Mouse (Mus musculus) midbrain, embryonic 16.5 days (tissue): Measurements from ENCODE around the gene Dusp5. TPM values are rescaled to one million over a fixed set of nuclear protein-coding genes. Genes with fewer than 3 reads are reported as not detected.

Experiments
- ATAC-seq: fragments of 200-750 bp; cut with Nextera tagmentation; 2 replicates; pipeline ENCODE4 v1.8.0; 2017; ENCODE audit warnings: moderate TSS enrichment
- H3K27ac ChIP-seq: fragments of 300-500 bp; sonication (generic); 2 replicates; pipeline ENCODE4 v1.5.1; 2014; ENCODE audit warnings: mild to moderate bottlenecking, low read length, mixed read lengths
- H3K27me3 ChIP-seq: fragments of 300-500 bp; sonication (generic); 2 replicates; pipeline ENCODE4 v1.6.1; 2014; ENCODE audit warnings: low read depth, low read length, mixed read lengths; ENCODE audit not compliant: control insufficient read depth, insufficient read depth
- H3K36me3 ChIP-seq: fragments of 300-500 bp; sonication (generic); 2 replicates; pipeline ENCODE4 v1.6.1; 2014; ENCODE audit warnings: mild to moderate bottlenecking, low read length, moderate library complexity, mixed read lengths; ENCODE audit not compliant: control insufficient read depth, insufficient read depth
- H3K4me1 ChIP-seq: fragments of 300-500 bp; sonication (generic); 2 replicates; pipeline ENCODE4 v1.6.1; 2014; ENCODE audit warnings: mild to moderate bottlenecking, low read length, mixed read lengths; ENCODE audit not compliant: control insufficient read depth, insufficient read depth
- H3K4me2 ChIP-seq: fragments of 300-500 bp; sonication (generic); 2 replicates; pipeline ENCODE4 v1.6.1; 2014; ENCODE audit warnings: mild to moderate bottlenecking, low read length, mixed read lengths
- H3K4me3 ChIP-seq: fragments of 300-500 bp; sonication (generic); 2 replicates; pipeline ENCODE4 v1.5.1; 2014; ENCODE audit warnings: low read depth, mild to moderate bottlenecking, low read length, moderate library complexity, mixed read lengths
- H3K9ac ChIP-seq: fragments of 300-500 bp; sonication (generic); 2 replicates; pipeline ENCODE4 v1.6.1; 2014; ENCODE audit warnings: low read depth, low read length, mixed read lengths
- H3K9me3 ChIP-seq: fragments of 300-500 bp; sonication (generic); replicated peaks from 2 replicates; pipeline ENCODE4 v1.6.1; 2014; ENCODE audit warnings: mild to moderate bottlenecking, low read length, mixed read lengths; ENCODE audit not compliant: control insufficient read depth, poor library complexity, severe bottlenecking
- WGBS: fragments of 180-500 bp; shearing (Covaris S2); extraction: QIAGEN DNeasy Blood & Tissue Kit; methylation state at CpG from one replicate; pipeline ENCODE4 v1.1.7; 2014; 5-methylcytosine and 5-hydroxymethylcytosine counted together
- polyA plus RNA-seq: library from polyadenylated mRNA; unstranded; fragments of >200 nt; fragmentation: Nextera tagmentation; extraction: Ambion mirVana; gene quantifications from 2 replicates; pipeline ENCODE4 v1.2.1, GENCODE M21; 2015

The Dusp5 gene
- polyA plus RNA-seq, 1 experiment from 2014 or later = 2.2 TPM

DNA sequence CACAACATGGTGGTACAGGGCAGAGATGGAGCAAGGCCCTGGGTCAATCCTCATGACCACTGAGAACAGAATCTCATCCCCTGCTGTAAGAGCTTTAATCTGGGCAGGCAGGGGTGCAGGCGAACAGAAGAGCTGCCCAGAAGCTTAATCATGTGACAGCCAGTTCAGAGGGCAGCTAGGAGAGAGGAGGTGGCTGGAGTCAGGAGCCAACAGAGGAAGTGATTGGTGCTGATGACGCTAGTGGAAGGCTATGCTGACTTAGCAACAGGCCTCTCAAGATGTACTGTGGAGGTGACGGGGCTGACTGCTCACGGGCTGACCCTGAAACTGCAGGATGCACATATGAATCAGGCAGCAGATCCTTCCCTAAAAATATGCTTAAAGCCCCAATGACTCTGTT, 35.3 kb downstream of the Dusp5 start:
- H3K4me2 ChIP-seq = no peak overlapping the region
- no peak overlapping the region for H3K9ac ChIP-seq
- no peak overlapping the region for H3K27ac ChIP-seq
- H3K27me3 ChIP-seq = no peaks in the 10 kb centered on the region
- no peak overlapping the region for H3K4me3 ChIP-seq
- no peaks in the 10 kb centered on the region for H3K9me3 ChIP-seq
- peaks cover 2% of the 10 kb centered on the region; the same call in 1 of the 2 replicates for H3K4me1 ChIP-seq
- no peaks in the 10 kb centered on the region for H3K36me3 ChIP-seq
- no peak for ATAC-seq
- 43% methylated on average over 4 of the region's 4 CpGs for WGBS

DNA sequence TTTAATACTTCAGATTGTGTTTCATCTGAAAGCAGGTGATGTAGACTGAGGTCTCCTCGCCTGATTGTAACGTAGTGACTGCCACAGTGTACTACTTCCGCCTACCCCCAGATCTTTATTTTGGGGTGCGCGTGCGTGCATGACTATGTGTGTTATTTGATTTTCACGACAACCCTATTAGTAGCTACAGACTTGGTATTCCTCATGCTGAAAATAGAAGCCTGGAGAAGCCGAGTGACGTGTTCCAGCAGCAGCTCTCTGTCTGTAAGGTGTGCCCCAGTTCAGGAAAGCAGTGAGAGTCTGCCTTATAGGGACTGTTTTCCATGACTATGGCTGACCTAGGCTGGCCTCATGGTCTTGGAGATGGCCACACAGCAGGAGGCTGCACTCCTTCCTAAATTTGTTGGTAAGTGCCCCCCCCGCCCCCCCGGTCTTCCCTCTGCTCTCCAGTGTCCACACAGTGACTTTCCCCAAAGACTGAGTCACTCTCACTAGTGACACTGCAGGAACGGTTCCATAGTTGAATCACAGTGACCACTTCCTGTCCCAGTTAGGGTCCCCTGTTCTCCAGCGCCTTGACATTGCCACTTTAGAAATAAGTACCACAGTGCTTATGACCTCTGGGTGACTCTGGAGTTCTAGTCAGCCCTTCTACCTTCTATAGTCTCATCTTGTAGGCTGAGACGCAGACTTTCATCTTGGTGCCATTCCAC, 36.8 kb downstream of the Dusp5 start:
- Histone ChIP-seq H3K27me3 (no peaks in the 10 kb centered on the region), H3K4me3 (no peak overlapping the region), H3K36me3 (no peaks in the 10 kb centered on the region), H3K9me3 (no peaks in the 10 kb centered on the region), H3K27ac (no peak overlapping the region), H3K9ac (no peak overlapping the region), H3K4me1 (peaks cover 2% of the 10 kb centered on the region; the same call in 1 of the 2 replicates), H3K4me2 (no peak overlapping the region)
- ATAC-seq = no peak
- WGBS = 96% methylated on average over 14 of the region's 14 CpGs

DNA sequence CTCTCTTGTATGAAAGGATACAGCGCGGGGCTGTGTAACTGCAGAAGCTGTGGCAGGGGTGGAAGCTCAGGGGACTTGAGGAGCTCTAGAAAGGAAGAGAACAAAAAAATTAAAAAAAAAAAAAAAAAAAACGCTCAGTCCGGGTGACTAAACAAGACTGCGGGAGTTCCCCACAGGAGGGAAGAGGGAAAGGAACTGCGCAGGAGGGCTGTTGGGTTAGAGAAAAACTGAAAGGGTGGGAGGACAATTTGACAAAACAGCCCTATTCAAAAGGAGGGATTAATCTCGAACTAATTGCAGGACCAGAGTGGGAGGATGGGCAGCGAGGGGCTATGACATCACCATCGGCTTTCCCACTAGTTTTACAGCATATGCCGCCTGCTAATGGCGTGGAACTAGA, 39.0 kb downstream of the Dusp5 start:
- Histone ChIP-seq H3K27ac (no peak overlapping the region), H3K27me3 (no peaks in the 10 kb centered on the region), H3K36me3 (no peaks in the 10 kb centered on the region), H3K4me2 (peak overlapping the region; percentile 29), H3K9me3 (no peaks in the 10 kb centered on the region), H3K4me1 (peaks cover 2% of the 10 kb centered on the region; the same call in 1 of the 2 replicates), H3K4me3 (no peak overlapping the region), H3K9ac (no peak overlapping the region)
- ATAC-seq = no peak
- 11% methylated on average over 11 of the region's 11 CpGs for WGBS

DNA sequence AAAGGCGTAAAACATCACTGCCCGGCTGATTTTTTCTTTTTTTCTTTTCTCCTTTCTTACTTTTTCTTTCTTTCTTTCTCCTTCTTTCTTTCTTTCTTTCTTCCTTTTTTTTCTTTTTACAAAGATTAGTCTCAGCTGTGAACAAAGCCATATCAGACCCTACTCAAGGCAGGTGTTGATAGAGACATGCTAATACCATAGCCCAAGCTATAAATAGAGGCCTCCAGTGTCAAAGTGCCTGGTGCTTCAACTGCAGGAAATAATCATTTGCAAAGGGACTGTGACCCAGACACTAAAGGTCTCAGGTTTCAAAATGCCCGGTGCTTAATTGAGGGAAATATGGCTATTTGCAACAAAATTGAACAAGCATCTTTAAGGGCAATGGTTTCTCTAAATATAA, 39.6 kb downstream of the Dusp5 start:
- Histone ChIP-seq H3K9me3 (no peaks in the 10 kb centered on the region), H3K4me1 (peaks cover 2% of the 10 kb centered on the region; the same call in 1 of the 2 replicates), H3K9ac (no peak overlapping the region), H3K4me3 (no peak overlapping the region), H3K27me3 (no peaks in the 10 kb centered on the region), H3K27ac (no peak overlapping the region), H3K4me2 (no peak overlapping the region), H3K36me3 (no peaks in the 10 kb centered on the region)
- no peak for ATAC-seq
- 85% methylated on average over 3 of the region's 3 CpGs for WGBS

DNA sequence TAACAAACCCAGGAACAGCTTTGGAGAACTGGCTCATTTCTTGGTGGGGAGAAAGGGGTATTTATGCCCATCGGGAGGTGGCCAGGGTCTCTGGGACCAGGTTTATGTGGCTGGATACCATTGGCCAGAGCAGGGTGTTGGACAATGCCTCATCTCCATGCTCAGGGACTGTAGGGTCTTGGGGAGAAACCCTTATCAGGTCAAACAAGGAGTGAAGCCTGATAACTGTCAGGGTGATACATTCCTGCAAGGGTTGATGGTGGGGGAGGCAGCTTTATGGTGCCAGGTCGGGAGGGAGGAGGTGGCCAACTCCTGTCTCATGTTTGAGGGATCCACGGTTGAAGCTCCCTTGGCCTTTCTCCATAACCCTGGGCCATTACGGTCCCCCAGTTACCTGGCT, 42.1 kb downstream of the Dusp5 start:
- no peaks in the 10 kb centered on the region for H3K36me3 ChIP-seq
- H3K4me3 ChIP-seq = no peak overlapping the region
- no peaks in the 10 kb centered on the region for H3K9me3 ChIP-seq
- no peaks in the 10 kb centered on the region for H3K27me3 ChIP-seq
- H3K4me2 ChIP-seq = no peak overlapping the region
- WGBS = 94% methylated on average over 4 of the region's 4 CpGs
- no peak overlapping the region for H3K27ac ChIP-seq
- H3K4me1 ChIP-seq = peaks cover 2% of the 10 kb centered on the region; the same call in 1 of the 2 replicates
- H3K9ac ChIP-seq = no peak overlapping the region
- no peak for ATAC-seq

DNA sequence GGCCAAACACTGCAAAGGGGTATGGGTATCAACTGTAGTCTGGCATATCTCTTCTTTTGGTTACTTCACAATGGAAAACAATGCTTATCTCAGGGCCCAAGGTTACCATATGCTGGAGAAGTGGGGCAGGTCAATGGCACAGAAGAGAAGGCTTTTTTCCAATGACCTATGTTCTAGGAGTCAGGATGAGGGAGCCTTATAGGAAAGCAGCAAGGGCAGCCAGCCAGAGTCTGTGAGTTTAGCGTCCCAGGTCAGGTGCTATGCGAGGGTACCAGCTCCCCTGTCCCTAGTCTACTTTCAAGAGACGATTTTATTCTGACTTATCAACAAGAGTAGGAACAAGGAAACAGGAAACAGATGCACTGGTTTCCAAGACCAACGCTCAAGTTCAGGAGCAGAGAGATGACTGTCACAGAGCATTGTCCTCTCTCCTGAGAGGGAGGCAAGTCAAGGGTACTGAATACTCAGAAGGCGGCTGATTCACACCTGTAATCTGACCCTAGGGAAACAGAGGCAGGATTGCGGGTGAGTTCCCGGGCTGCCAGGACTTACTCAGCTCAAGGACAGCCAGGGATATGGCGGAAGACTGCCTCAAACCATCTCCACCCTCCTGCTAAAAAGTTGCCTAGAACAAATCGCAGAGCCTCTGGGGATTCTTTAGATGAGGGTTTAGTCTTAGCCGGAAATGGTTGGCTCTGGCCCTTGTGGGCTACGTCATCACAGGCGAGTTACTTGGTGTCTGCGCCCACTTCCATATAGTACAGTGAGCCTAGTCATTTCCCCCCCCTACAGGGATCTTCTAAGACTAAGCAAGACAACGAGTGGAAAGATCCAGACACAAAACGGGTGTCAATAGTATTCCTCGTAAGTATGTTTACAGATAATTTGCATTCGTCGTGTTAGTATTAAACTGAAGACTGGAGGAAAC, 42.9 kb downstream of the Dusp5 start:
- WGBS = 84% methylated on average over 18 of the region's 18 CpGs
- Histone ChIP-seq H3K4me1 (peaks cover 2% of the 10 kb centered on the region; the same call in 1 of the 2 replicates), H3K36me3 (no peaks in the 10 kb centered on the region), H3K4me2 (no peak overlapping the region), H3K9me3 (no peaks in the 10 kb centered on the region), H3K4me3 (no peak overlapping the region), H3K27me3 (no peaks in the 10 kb centered on the region), H3K27ac (no peak overlapping the region), H3K9ac (no peak overlapping the region)
- no peak for ATAC-seq

DNA sequence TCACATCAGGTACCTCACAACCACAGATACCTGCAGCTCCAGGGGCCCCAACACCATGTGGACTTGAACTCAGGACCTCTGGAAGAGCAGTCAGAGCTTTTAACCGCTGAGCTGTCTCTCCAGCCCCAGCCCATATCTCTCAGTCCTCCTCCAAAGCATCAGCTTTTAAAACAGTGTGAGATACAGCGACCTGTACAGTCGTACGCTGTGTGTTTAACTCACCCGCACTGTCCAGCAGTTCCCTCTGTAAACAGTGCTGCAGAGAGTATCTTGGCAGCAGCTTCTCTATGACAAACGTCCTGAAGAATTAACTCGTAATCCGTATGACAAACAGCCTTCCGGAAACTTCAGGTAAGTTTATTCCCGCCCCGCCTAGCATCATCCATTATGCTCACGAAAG, 43.7 kb downstream of the Dusp5 start:
- 86% methylated on average over 12 of the region's 12 CpGs for WGBS
- ATAC-seq = no peak
- no peaks in the 10 kb centered on the region for H3K36me3 ChIP-seq
- H3K4me1 ChIP-seq = peaks cover 5% of the 10 kb centered on the region; the same call in 1 of the 2 replicates
- no peaks in the 10 kb centered on the region for H3K9me3 ChIP-seq
- H3K27ac ChIP-seq = no peak overlapping the region
- no peak overlapping the region for H3K9ac ChIP-seq
- H3K4me2 ChIP-seq = no peak overlapping the region
- no peak overlapping the region for H3K4me3 ChIP-seq
- H3K27me3 ChIP-seq = no peaks in the 10 kb centered on the region

DNA sequence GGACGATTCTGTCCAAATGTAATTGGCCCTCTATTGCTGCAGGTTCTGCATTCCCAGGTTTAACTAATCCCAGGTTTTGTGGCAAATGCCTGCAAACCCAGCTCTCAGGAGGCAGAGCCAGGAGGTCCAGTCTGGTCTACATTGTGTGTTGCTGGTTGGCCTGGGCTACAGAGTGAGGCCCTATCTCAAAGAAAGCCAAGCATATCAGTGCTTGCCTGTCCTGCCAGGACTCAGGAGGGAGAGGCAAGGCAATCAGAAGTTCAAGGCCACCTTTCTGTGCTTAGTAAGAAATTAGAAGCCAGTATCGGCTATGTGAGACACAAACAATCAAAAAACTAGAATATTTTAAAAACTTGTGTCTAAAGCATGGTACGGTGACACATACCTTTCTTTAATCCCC, 44.2 kb downstream of the Dusp5 start:
- H3K4me1 ChIP-seq = 0 out of 2 replicates have a peak, but pooled peaks cover 2% of the 10 kb centered on the region
- no peak overlapping the region for H3K27ac ChIP-seq
- ATAC-seq = no peak
- H3K4me2 ChIP-seq = no peak overlapping the region
- H3K4me3 ChIP-seq = no peak overlapping the region
- WGBS = 96% methylated on average over 3 of the region's 3 CpGs
- no peaks in the 10 kb centered on the region for H3K36me3 ChIP-seq
- H3K9me3 ChIP-seq = no peaks in the 10 kb centered on the region
- H3K9ac ChIP-seq = no peak overlapping the region
- H3K27me3 ChIP-seq = no peaks in the 10 kb centered on the region

DNA sequence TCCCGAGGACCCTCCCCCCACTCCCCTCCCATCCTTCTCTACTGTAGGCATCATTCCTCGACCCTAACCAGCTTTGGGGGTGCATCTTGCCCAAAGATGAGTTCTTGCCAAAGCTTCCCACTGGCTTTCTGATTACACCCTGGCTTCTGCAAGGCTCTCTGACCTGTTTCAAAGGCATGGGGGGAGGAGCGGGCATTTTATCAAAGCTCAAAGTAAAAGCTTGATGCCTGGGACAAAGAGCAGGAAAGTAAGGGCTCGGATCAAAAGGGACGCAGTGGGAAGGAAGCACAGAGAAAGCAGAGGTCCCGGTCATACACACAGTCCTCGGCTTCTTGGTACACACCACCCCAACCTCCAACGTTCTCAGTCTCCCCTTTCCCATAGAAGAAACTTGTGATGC, 45.2 kb downstream of the Dusp5 start:
- 32% methylated on average over 8 of the region's 8 CpGs for WGBS
- no peak overlapping the region for H3K4me3 ChIP-seq
- ATAC-seq = no peak

More for the DNA sequence above, 45.2 kb downstream of the Dusp5 start:
- Histone ChIP-seq H3K4me1 (peaks cover 5% of the 10 kb centered on the region; the same call in 1 of the 2 replicates), H3K9me3 (no peaks in the 10 kb centered on the region), H3K36me3 (no peaks in the 10 kb centered on the region), H3K27ac (no peak overlapping the region), H3K27me3 (no peaks in the 10 kb centered on the region), H3K4me2 (no peak overlapping the region), H3K9ac (no peak overlapping the region)
